Mouse (Mus musculus) liver, embryonic 14.5 days (tissue): Measurements from ENCODE around the gene Lrrc61.

Source experiments
- CTCF ChIP-seq: IDR thresholded peaks from 2 replicates; pipeline ENCODE4 v1.5.1; 2016; ENCODE audit warnings: antibody characterized with exemption, low read depth, control low read depth
- EP300 ChIP-seq: IDR thresholded peaks from 2 replicates; pipeline ENCODE4 v1.6.1; 2016; ENCODE audit warnings: antibody characterized with exemption, low read depth

GRCm38 (mm10) chr6:48613464-48613863, 58.9 kb downstream of the Lrrc61 start:
- no peak for TF ChIP-seq CTCF
- TF ChIP-seq EP300 = no peak
